Mouse (Mus musculus): ENCODE measurements at regions not wholly inside any gene's neighbourhood (a gene's known extent, or its start where the extent isn't known, plus 50 kb on each side); places are given as distances from the start of the nearest gene placed in this dataset.

GRCm38 (mm10) chr5:52975557-52976088 lies 62.3 kb upstream of the Slc34a2 start:
- ATAC-seq, result peak; percentile 50; the same call in 1 of the 2 replicates

DNA sequence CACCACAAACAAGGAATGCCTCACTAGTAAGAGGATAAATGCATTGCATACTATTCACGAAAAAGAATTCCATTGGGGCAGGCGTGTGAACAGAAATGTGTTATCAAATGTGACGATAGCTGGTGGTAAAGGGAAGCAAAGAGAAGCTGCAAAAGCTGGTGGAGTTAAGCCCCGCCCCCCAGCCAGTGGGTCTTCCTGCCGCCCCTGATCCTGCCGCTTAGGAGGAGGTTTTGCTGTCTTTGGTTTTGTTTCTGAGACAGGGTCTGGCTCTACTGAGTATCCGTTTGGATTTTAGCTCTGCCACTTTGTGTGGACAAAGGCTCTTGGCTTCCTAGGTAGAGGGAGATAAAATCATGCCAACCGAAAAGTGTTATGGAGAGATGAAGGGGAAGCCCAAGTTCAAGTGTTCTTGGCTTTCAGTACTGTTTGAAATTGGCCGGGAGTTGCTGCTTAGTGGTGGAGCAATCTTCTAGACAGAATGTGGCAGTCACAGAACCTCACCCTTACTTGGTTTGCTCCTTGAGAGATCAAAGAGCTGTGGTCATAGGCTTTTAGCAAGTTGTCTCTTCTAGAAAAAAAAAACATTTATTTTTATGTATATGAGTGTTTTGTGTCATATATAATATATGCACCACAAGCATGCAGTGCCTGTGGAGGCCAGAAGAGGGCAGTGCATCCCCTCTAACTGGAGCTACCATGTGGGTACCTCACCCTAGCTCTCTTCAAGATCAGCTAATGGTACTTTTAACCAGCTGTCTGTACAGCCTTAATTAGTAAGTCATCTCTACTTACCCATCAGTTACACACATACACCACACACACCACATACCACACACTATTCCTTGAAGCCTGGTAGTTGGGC lies 59.8 kb upstream of the Slc34a2 start:
- Histone ChIP-seq H3K4me3 (replicated peaks) (no peak overlapping the region), H3K9ac (no peak overlapping the region), H3K36me3 (no peaks in the 10 kb centered on the region), H3K9me3 (no peaks in the 10 kb centered on the region), H3K27me3 (replicated peaks) (no peaks in the 10 kb centered on the region), H3K4me1 (replicated peaks) (no peaks in the 10 kb centered on the region), H3K27ac (no peak overlapping the region), H3K4me2 (replicated peaks) (no peak overlapping the region)
- no peak for ATAC-seq
- WGBS, result 76% methylated on average over 9 of the region's 9 CpGs

More at GRCm38 (mm10) chr5:52975557-52976088, 62.3 kb upstream of the Slc34a2 start:
- Histone ChIP-seq H3K4me3 (replicated peaks) (no peak overlapping the region), H3K9ac (no peak overlapping the region), H3K9me3 (no peaks in the 10 kb centered on the region), H3K4me2 (replicated peaks) (no peak overlapping the region), H3K27me3 (replicated peaks) (no peaks in the 10 kb centered on the region), H3K4me1 (replicated peaks) (no peaks in the 10 kb centered on the region), H3K36me3 (no peaks in the 10 kb centered on the region), H3K27ac (no peak overlapping the region)
- 55% methylated on average over 8 of the region's 8 CpGs for WGBS

DNA sequence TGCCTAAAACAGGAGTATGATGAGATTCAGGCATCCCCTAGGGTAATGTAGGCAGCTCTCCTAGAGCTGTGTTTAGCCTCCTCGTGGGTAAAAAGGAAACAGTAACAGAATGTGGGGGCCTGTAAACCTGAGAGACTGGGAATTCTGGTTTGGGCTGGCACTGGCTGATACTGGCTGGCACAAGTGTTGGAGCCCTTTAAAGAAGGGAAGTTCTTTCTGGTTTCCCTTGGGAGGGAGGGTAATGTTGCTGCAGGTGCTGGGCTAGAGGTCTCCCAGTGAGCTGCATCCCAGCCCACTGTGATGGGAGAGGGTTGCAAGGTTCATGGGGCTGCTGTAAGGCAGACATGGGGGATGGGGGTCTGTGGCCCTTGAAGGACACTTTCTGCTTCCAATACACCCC lies 58.4 kb upstream of the Slc34a2 start:
- H3K9ac ChIP-seq, result no peak overlapping the region
- no peaks in the 10 kb centered on the region for H3K9me3 ChIP-seq
- no peak overlapping the region for H3K4me3 ChIP-seq (replicated peaks)
- no peak for ATAC-seq
- H3K4me1 ChIP-seq (replicated peaks), result no peaks in the 10 kb centered on the region
- no peaks in the 10 kb centered on the region for H3K27me3 ChIP-seq (replicated peaks)
- no peaks in the 10 kb centered on the region for H3K36me3 ChIP-seq
- 31% methylated on average over 1 of the region's 1 CpGs for WGBS
- H3K4me2 ChIP-seq (replicated peaks), result no peak overlapping the region
- H3K27ac ChIP-seq, result no peak overlapping the region

- 81% methylated on average over 4 of the region's 4 CpGs for WGBS
- Histone ChIP-seq H3K27ac (no peak overlapping the region), H3K4me3 (replicated peaks) (no peak overlapping the region), H3K9me3 (no peaks in the 10 kb centered on the region), H3K9ac (no peak overlapping the region), H3K27me3 (replicated peaks) (no peaks in the 10 kb centered on the region), H3K4me2 (replicated peaks) (no peak overlapping the region), H3K4me1 (replicated peaks) (no peaks in the 10 kb centered on the region), H3K36me3 (no peaks in the 10 kb centered on the region)
- no peak for ATAC-seq
Measured at GRCm38 (mm10) chr5:52982056-52982455, 55.8 kb upstream of the Slc34a2 start.

GRCm38 (mm10) chr5:52982741-52983140 lies 55.1 kb upstream of the Slc34a2 start:
- Histone ChIP-seq H3K4me3 (replicated peaks) (no peak overlapping the region), H3K36me3 (no peaks in the 10 kb centered on the region), H3K27me3 (replicated peaks) (no peaks in the 10 kb centered on the region), H3K9me3 (no peaks in the 10 kb centered on the region), H3K9ac (no peak overlapping the region), H3K4me2 (replicated peaks) (no peak overlapping the region), H3K27ac (no peak overlapping the region), H3K4me1 (replicated peaks) (no peaks in the 10 kb centered on the region)
- ATAC-seq, result no peak
- 68% methylated on average over 4 of the region's 4 CpGs for WGBS

Measured in intestine, embryonic 15.5 days (tissue).